Mouse (Mus musculus) thymus, adult 2 months (tissue): ENCODE results near the gene Cym. TPM values are rescaled to one million over a fixed set of nuclear protein-coding genes. Genes with fewer than 3 reads are reported as not detected.

ENCODE experiments used
- DNase-seq: peaks from one replicate; pipeline ENCODE4 v3.0.0; 2021
- H3K27ac ChIP-seq: fragments of 200-500 bp; 2 replicates; pipeline ENCODE4 v1.5.1; 2012; ENCODE audit warnings: low read length, control low read depth; ENCODE audit not compliant: control insufficient read depth, insufficient read depth
- H3K27me3 ChIP-seq: fragments of 200-500 bp; 2 replicates; pipeline ENCODE4 v1.6.1; 2012; ENCODE audit warnings: mild to moderate bottlenecking, low read length, moderate library complexity, mixed read lengths; ENCODE audit not compliant: control insufficient read depth, insufficient read depth
- H3K36me3 ChIP-seq: fragments of 200-500 bp; 2 replicates; pipeline ENCODE4 v1.6.1; 2012; ENCODE audit warnings: mild to moderate bottlenecking, low read length, moderate library complexity; ENCODE audit not compliant: control insufficient read depth, insufficient read depth
- H3K4me1 ChIP-seq: fragments of 200-500 bp; replicated peaks from 2 replicates; pipeline ENCODE4 v1.6.1; 2012; ENCODE audit warnings: low read length; ENCODE audit not compliant: control insufficient read depth, insufficient read depth
- H3K4me3 ChIP-seq: fragments of 200-500 bp; 2 replicates; pipeline ENCODE4 v1.5.1; 2012; ENCODE audit warnings: mild to moderate bottlenecking, low read length, control low read depth, moderate library complexity; ENCODE audit not compliant: control insufficient read depth, insufficient read depth
- CTCF ChIP-seq: fragments of 200-500 bp; IDR thresholded peaks from 2 replicates; pipeline ENCODE4 v1.5.1; 2012; ENCODE audit warnings: mild to moderate bottlenecking, control low read depth, low read length, moderate library complexity, borderline replicate concordance; ENCODE audit not compliant: control insufficient read depth, poor library complexity, insufficient read depth; ENCODE audit errors: extremely low read depth
- POLR2A ChIP-seq: fragments of 200-500 bp; IDR thresholded peaks from 2 replicates; pipeline ENCODE4 v1.6.1; 2012; ENCODE audit warnings: mild to moderate bottlenecking, low read length, control low read depth, moderate library complexity; ENCODE audit not compliant: control insufficient read depth, poor library complexity, insufficient read depth; ENCODE audit errors: extremely low read depth
- WGBS: fragments of 180-500 bp; shearing (Covaris S2); methylation state at CpG from one replicate; pipeline ENCODE4 v1.1.7; 2018; 5-methylcytosine and 5-hydroxymethylcytosine counted together
- polyA plus RNA-seq: library from polyadenylated mRNA; depleted of rRNA; stranded (reverse); fragments of >200 nt; gene quantifications from 2 replicates; pipeline ENCODE4 v1.2.3, GENCODE M21; 2012

Gene Cym
- polyA plus RNA-seq, 1 experiment: 0.85 TPM

DNA sequence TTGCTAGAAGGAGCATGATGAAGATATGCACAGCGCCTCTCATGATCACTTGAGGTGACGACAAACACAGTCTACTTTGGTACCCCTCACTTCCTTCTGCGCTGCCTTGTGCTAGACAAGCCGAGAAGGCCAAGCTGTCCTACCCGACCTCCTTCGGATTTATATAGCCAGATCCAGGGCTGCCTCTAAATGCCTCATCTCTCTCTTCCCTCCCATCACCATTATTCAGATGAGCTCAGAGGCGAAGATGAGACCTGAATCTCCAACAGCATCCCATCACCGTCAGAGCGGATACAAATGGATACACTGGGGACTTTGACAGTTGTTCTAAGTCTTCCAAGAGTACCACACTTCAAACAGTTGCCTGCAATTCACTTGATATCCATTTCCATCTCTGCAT lies 18.1 kb upstream of the Cym start, which contains the start of gene Prok1:
Gene Prok1 (minus strand): TSS at position 101 of the 400 bp plus-strand sequence.
- TF ChIP-seq CTCF: no peak
- no peak for TF ChIP-seq POLR2A

DNA sequence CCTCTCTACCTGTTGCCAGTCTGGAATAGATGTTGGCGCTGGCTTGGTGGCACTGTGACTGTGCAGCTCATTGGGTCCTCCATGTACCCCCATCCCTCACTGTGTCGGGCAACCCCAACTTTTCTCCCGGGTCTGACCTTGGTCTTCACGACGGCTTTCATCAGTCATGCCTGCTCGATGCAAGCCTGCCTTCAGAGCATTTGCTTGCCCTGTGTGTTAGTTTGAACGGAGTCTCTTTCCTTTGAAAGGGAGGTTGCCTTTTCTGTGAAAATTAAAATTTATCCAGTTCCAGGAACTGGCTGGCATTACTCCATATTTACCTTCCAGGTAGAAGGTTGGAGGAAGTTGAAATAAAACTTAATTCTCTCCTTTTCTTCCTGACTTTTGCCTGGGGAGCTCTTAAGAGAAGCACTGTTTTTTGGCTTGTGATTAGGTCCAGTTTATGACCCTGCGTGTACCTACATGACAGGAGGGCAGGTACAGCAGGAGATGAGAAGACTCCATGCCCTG lies 17.0 kb upstream of the Cym start:
- H3K27ac ChIP-seq: no peak overlapping the region
- peaks cover 2% of the 10 kb centered on the region; the same call in 1 of the 2 replicates for H3K4me1 ChIP-seq
- no peak overlapping the region for H3K4me3 ChIP-seq
- H3K27me3 ChIP-seq: no peaks in the 10 kb centered on the region
- H3K36me3 ChIP-seq: no peaks in the 10 kb centered on the region
- TF ChIP-seq CTCF (no peak), POLR2A (no peak)
- DNase-seq: no peak
- 82% methylated on average over 8 of the region's 8 CpGs for WGBS

More for the DNA sequence above, 18.1 kb upstream of the Cym start, which contains the start of gene Prok1:
- H3K27ac ChIP-seq: no peak within 1 kb of the TSS
- DNase-seq: no peak
- no peak within 1 kb of the TSS for H3K4me3 ChIP-seq
- H3K36me3 ChIP-seq: no peaks in the 10 kb centered on the region
- WGBS: 95% methylated on average over 9 of the region's 9 CpGs
- no peaks in the 10 kb centered on the region for H3K27me3 ChIP-seq
- peaks cover 2% of the 10 kb centered on the region; the same call in 1 of the 2 replicates for H3K4me1 ChIP-seq

DNA sequence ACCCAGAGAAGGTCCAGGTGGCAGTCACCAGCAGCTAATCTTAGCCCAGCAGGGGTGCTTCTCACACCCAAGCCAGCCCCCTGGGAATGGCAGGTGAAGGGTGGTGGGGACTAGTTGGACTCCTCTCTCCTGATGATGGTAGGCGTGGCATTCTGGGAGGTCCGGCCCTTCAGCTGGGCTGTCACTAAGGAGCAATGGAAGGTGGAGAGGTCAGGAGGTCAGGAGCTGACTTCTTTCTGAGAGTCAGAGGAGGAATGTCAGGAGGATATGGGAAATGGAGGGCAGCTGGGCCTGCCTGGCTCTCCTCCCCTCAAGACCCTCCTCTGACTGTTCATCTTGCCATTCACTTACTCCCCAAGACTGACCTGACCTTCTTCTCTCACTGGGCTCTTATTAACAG lies 16.5 kb upstream of the Cym start:
- DNase-seq: no peak
- Histone ChIP-seq H3K4me1 (peaks cover 6% of the 10 kb centered on the region), H3K27ac (no peak overlapping the region), H3K36me3 (no peaks in the 10 kb centered on the region), H3K4me3 (no peak overlapping the region), H3K27me3 (no peaks in the 10 kb centered on the region)
- 90% methylated on average over 2 of the region's 2 CpGs for WGBS
- TF ChIP-seq CTCF (no peak), POLR2A (no peak)

DNA sequence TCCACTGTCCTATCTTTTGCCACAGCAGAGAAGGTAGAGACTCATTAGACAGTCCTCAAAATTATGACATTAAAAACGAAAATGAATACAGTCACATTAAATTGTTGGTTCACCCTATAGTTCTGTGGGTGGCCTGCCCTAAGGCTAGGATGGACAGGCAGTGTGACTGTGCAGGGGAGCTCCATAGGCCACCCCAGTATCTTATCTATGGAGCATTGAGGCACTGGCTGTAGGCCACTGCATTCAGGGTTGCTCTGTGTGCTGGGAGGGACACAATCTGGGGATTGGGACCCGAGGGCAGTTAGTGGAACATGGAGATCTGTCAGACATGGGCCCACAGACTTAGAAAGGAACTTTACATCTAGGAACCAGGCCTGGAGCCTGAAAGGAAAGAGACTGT lies 12.4 kb upstream of the Cym start:
- TF ChIP-seq POLR2A (no peak), CTCF (no peak)
- no peak for DNase-seq
- H3K27ac ChIP-seq: no peak overlapping the region
- WGBS: 35% methylated on average over 2 of the region's 2 CpGs
- no peak overlapping the region for H3K4me3 ChIP-seq
- H3K36me3 ChIP-seq: no peaks in the 10 kb centered on the region
- H3K27me3 ChIP-seq: no peaks in the 10 kb centered on the region
- peaks cover 8% of the 10 kb centered on the region for H3K4me1 ChIP-seq

DNA sequence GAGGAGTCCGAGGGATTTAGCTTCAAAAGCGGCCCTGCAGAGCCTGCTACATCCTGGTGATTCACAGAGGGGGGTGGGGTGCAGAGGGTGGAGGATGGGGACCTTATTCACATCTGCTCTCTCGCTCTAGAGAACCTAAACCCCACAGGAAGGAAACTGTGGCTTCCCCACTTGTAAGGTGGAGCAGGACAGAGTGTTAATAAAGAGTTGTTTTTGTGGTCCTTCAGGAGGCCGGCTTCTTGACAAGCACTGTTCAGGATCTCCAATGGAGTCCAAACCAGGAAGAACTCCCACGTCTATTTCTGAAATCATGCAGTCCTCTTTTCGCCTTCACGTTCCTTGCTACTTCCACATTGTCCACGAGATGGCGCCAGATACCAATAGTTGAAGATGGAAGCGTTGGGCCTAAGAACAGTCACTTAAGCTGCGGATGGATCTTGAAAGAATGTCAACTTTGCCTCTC lies 11.8 kb upstream of the Cym start:
- no peaks in the 10 kb centered on the region for H3K27me3 ChIP-seq
- 2% methylated on average over 11 of the region's 11 CpGs for WGBS
- peak; percentile 77 for DNase-seq
- 0 out of 2 replicates have a peak overlapping the region, but pooled peaks have one; percentile 12 for H3K4me3 ChIP-seq
- no peaks in the 10 kb centered on the region for H3K36me3 ChIP-seq
- peaks cover 8% of the 10 kb centered on the region for H3K4me1 ChIP-seq
- TF ChIP-seq POLR2A (no peak), CTCF (no peak)
- no peak overlapping the region for H3K27ac ChIP-seq

DNA sequence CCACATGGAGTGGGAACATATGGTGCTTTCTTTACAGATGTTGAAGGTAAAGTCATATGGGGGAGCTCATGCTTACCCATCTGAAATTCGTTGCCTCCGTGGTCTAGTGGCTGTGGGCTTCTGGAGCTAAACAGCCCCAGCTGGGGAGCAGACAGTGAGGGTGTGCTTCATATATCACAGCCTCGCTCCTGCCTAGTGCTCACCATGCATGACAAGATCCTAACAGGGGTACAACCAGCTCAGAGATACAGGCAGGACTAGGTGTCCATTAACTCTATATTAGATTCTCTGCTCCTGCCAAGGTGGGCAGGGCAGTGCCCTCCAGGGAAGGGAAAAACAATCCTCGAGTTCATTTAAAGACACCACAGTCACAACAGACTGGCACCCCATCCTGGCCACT lies 9.7 kb upstream of the Cym start:
- no peak overlapping the region for H3K4me3 ChIP-seq
- no peaks in the 10 kb centered on the region for H3K36me3 ChIP-seq
- no peaks in the 10 kb centered on the region for H3K27me3 ChIP-seq
- no peak overlapping the region for H3K27ac ChIP-seq
- DNase-seq: no peak
- H3K4me1 ChIP-seq: peaks cover 8% of the 10 kb centered on the region
- WGBS: 27% methylated on average over 4 of the region's 4 CpGs
- TF ChIP-seq CTCF (no peak), POLR2A (no peak)

DNA sequence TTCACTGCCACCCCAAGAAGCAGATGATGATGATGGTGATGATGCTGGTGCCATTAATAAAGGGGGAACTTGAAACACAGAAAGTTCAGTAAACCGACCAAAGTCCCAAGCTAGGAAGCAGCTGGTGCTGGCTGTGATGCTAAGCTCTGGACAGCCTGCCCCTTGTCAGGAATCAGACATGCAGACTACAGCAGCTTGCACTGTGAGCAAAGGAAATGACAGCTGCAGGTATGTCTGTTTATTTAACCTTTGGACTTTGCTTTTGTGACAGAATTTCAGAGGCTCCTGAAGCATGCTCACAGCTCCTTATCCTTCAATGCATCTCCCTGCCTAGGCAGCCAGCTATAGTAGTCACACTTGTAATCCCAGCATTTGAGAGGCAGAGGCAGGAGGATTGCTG lies 9.0 kb upstream of the Cym start, which contains the start of gene A630076J17Rik:
Gene A630076J17Rik (plus strand): TSS at position 88 of the 400 bp plus-strand sequence.
- Histone ChIP-seq H3K36me3 (no peaks in the 10 kb centered on the region), H3K4me3 (no peak within 1 kb of the TSS), H3K27me3 (no peaks in the 10 kb centered on the region), H3K4me1 (peaks cover 8% of the 10 kb centered on the region), H3K27ac (no peak within 1 kb of the TSS)
- DNase-seq: no peak
- no peak for TF ChIP-seq POLR2A
- TF ChIP-seq CTCF: no peak
- 35% methylated on average over 1 of the region's 1 CpGs for WGBS
